Mouse (Mus musculus): Measurements from ENCODE around the gene Esyt1. TPM values are rescaled to one million over a fixed set of nuclear protein-coding genes. Genes with fewer than 3 reads are reported as not detected.
A peak's percentile ranks its signal among the peaks of the same experiment; 100 is the strongest.
"Not testable (repeated sequence)": the region's sequence is repeated elsewhere in the genome, so short reads cannot be mapped to it uniquely, and the experiment has no call there.

The Esyt1 gene
- total and polyA plus RNA-seq, 3 experiments: 20.2 to 48.0 (median 38.2) TPM

GRCm38 (mm10) chr10:128556286-128556685, 30.6 kb upstream of the Esyt1 start (continued):
- TF ChIP-seq USF1 (IDR thresholded peaks at IDR 0.05; ENCODE audit: low read depth, low read length) (no peak), GABPA (IDR thresholded peaks at IDR 0.05; ENCODE audit: insufficient replicate concordance, low read depth, low read length) (no peak), ZMIZ1 (IDR thresholded peaks at IDR 0.05; ENCODE audit: low read depth, low read length) (no peak), SMC3 (IDR thresholded peaks at IDR 0.05; ENCODE audit: low read depth, low read length) (peak; percentile 39; the same call in 1 of the 2 replicates), SIN3A (IDR thresholded peaks at IDR 0.05; ENCODE audit: low read length) (no peak), BHLHE40 (IDR thresholded peaks at IDR 0.05; ENCODE audit: low read depth, low read length) (no peak), MAFK (IDR thresholded peaks at IDR 0.05; ENCODE audit: insufficient replicate concordance, low read length) (no peak), MAZ (IDR thresholded peaks at IDR 0.05; ENCODE audit: low read depth, low read length) (no peak), ZC3H11A (IDR thresholded peaks at IDR 0.05; ENCODE audit: low read depth, low read length) (no peak), MYC (IDR thresholded peaks at IDR 0.05; ENCODE audit: low read depth, low read length) (peak; percentile 68), NRF1 (IDR thresholded peaks at IDR 0.05; ENCODE audit: low read depth, low read length) (no peak)

GRCm38 (mm10) chr10:128555567-128555966, 29.9 kb upstream of the Esyt1 start:
- H3K4me1 ChIP-seq (ENCODE audit: control insufficient read depth in 1 of 2, insufficient read depth in 2 of 2); H3K27ac ChIP-seq (ENCODE audit: insufficient read depth, low read depth); H3K9me3 ChIP-seq (replicated peaks; ENCODE audit: low read length); DNase-seq (ENCODE audit: extremely low read depth); H3K4me3 ChIP-seq (replicated peaks in 1 of 3; ENCODE audit: low read depth in 2 of 3, low read length in 2 of 3, poor library complexity in 1 of 3); H3K9ac ChIP-seq (ENCODE audit: insufficient read depth, low read depth); H3K27me3 ChIP-seq (replicated peaks); in situ Hi-C loops (cut with MboI; ENCODE audit: low pct_ligation_motif_present, low pct_unique_long_range_greater_than_20kb, low sequenced_read_pairs); dilution Hi-C loops (cut with MboI; ENCODE audit: extremely low pct_ligation_motif_present, extremely low pct_unique_long_range_greater_than_20kb, low sequenced_read_pairs); H3K4me2 ChIP-seq (ENCODE audit: insufficient read depth, low read depth, poor library complexity, severe bottlenecking); H3K79me2 ChIP-seq (replicated peaks; ENCODE audit: control insufficient read depth, extremely low read depth, insufficient read depth, poor library complexity, severe bottlenecking): not testable (repeated sequence)
- peaks cover 30 to 39% of the 10 kb centered on the region in 2 experiments for H3K36me3 ChIP-seq (replicated peaks in 1 of 2; ENCODE audit: control insufficient read depth in 1 of 2, insufficient read depth in 1 of 2, low read length in 1 of 2)

- H3K79me2 ChIP-seq (replicated peaks; ENCODE audit: control insufficient read depth, extremely low read depth, insufficient read depth, poor library complexity, severe bottlenecking): peaks cover 14% of the 10 kb centered on the region
- H3K9ac ChIP-seq (ENCODE audit: insufficient read depth, low read depth); H3K27me3 ChIP-seq (replicated peaks); DNase-seq (ENCODE audit: extremely low read depth); H3K9me3 ChIP-seq (replicated peaks; ENCODE audit: low read length); H3K4me3 ChIP-seq (replicated peaks in 1 of 3; ENCODE audit: low read depth in 2 of 3, low read length in 2 of 3, poor library complexity in 1 of 3); H3K27ac ChIP-seq (ENCODE audit: insufficient read depth, low read depth); in situ Hi-C loops (cut with MboI; ENCODE audit: low pct_ligation_motif_present, low pct_unique_long_range_greater_than_20kb, low sequenced_read_pairs); dilution Hi-C loops (cut with MboI; ENCODE audit: extremely low pct_ligation_motif_present, extremely low pct_unique_long_range_greater_than_20kb, low sequenced_read_pairs); H3K4me2 ChIP-seq (ENCODE audit: insufficient read depth, low read depth, poor library complexity, severe bottlenecking): not testable (repeated sequence)
- H3K36me3 ChIP-seq (replicated peaks in 1 of 2; ENCODE audit: control insufficient read depth in 1 of 2, insufficient read depth in 1 of 2, low read length in 1 of 2): peaks cover 7 to 11% of the 10 kb centered on the region in 2 experiments
- H3K4me1 ChIP-seq (ENCODE audit: control insufficient read depth in 1 of 2, insufficient read depth in 2 of 2): peaks cover 8 to 14% of the 10 kb centered on the region in 2 experiments
Observed at GRCm38 (mm10) chr10:128550144-128550823, 24.6 kb upstream of the Esyt1 start.

- Histone ChIP-seq H3K4me2 (ENCODE audit: insufficient read depth, low read depth, poor library complexity, severe bottlenecking) (0 out of 2 replicates have a peak overlapping the region, but pooled peaks have one; percentile 19), H3K79me2 (replicated peaks; ENCODE audit: control insufficient read depth, extremely low read depth, insufficient read depth, poor library complexity, severe bottlenecking) (peaks cover 15% of the 10 kb centered on the region), H3K4me1 (ENCODE audit: control insufficient read depth in 1 of 2, insufficient read depth in 2 of 2) (peaks cover 8 to 20% of the 10 kb centered on the region in 2 experiments), H3K36me3 (replicated peaks in 1 of 2; ENCODE audit: control insufficient read depth in 1 of 2, insufficient read depth in 1 of 2, low read length in 1 of 2) (peaks cover 13 to 17% of the 10 kb centered on the region in 2 experiments)
- H3K9ac ChIP-seq (ENCODE audit: insufficient read depth, low read depth); H3K4me3 ChIP-seq (replicated peaks in 1 of 3; ENCODE audit: low read depth in 2 of 3, low read length in 2 of 3, poor library complexity in 1 of 3); in situ Hi-C loops (cut with MboI; ENCODE audit: low pct_ligation_motif_present, low pct_unique_long_range_greater_than_20kb, low sequenced_read_pairs); DNase-seq (ENCODE audit: extremely low read depth); H3K27me3 ChIP-seq (replicated peaks); H3K27ac ChIP-seq (ENCODE audit: insufficient read depth, low read depth); H3K9me3 ChIP-seq (replicated peaks; ENCODE audit: low read length); dilution Hi-C loops (cut with MboI; ENCODE audit: extremely low pct_ligation_motif_present, extremely low pct_unique_long_range_greater_than_20kb, low sequenced_read_pairs): not testable (repeated sequence)
Observed at GRCm38 (mm10) chr10:128549682-128550057, 24.0 kb upstream of the Esyt1 start.

Data from CH12.LX (cell line).